Mouse (Mus musculus) kidney, adult 2 months (tissue): Measurements from ENCODE around the gene Tbc1d4. TPM values are rescaled to one million over a fixed set of nuclear protein-coding genes. Genes with fewer than 3 reads are reported as not detected.

ENCODE experiments used
- DNase-seq: peaks from one replicate; pipeline ENCODE4 v3.0.0; 2021
- H3K27ac ChIP-seq: fragments of 200-500 bp; 2 replicates; pipeline ENCODE4 v1.5.1; 2012; ENCODE audit warnings: low read depth, low read length, control low read depth, inconsistent platforms; ENCODE audit not compliant: insufficient read depth
- H3K27me3 ChIP-seq: fragments of 200-500 bp; replicated peaks from 2 replicates; pipeline ENCODE4 v1.6.1; 2012; ENCODE audit warnings: mild to moderate bottlenecking, moderate library complexity, low read length, inconsistent platforms; ENCODE audit not compliant: control insufficient read depth, insufficient read depth
- H3K36me3 ChIP-seq: fragments of 200-500 bp; 2 replicates; pipeline ENCODE4 v1.6.1; 2012; ENCODE audit warnings: mild to moderate bottlenecking, moderate library complexity, low read length, inconsistent platforms; ENCODE audit not compliant: control insufficient read depth, insufficient read depth
- H3K4me1 ChIP-seq: fragments of 200-500 bp; 2 replicates; pipeline ENCODE4 v1.6.1; 2011; ENCODE audit warnings: low read length; ENCODE audit not compliant: control insufficient read depth, insufficient read depth
- H3K4me3 ChIP-seq: fragments of 200-500 bp; 2 replicates; pipeline ENCODE4 v1.5.1; 2011; ENCODE audit warnings: mild to moderate bottlenecking, low read depth, low read length, control low read depth; ENCODE audit not compliant: insufficient read depth
- CTCF ChIP-seq: fragments of 200-500 bp; conservative IDR thresholded peaks from 2 replicates; pipeline ENCODE4 v1.5.1; 2011; ENCODE audit warnings: low read depth, mild to moderate bottlenecking, control low read depth, low read length, moderate library complexity, mixed read lengths; ENCODE audit not compliant: insufficient read depth, insufficient read length
- POLR2A ChIP-seq: fragments of 200-500 bp; IDR thresholded peaks from one replicate; pipeline ENCODE4 v1.6.1; 2011; ENCODE audit warnings: low read depth, low read length, control low read depth
- WGBS: fragments of 180-500 bp; shearing (Covaris S2); methylation state at CpG from one replicate; pipeline ENCODE4 v1.1.7; 2018; 5-methylcytosine and 5-hydroxymethylcytosine counted together
- polyA plus RNA-seq: library from polyadenylated mRNA; depleted of rRNA; stranded (reverse); fragments of >200 nt; gene quantifications from 2 replicates; pipeline ENCODE4 v1.2.3, GENCODE M21; 2012; rRNA removed

The Tbc1d4 gene
- polyA plus RNA-seq, 1 experiment = 8.9 TPM

GRCm38 (mm10) chr14:101428805-101429516, 180.0 kb downstream of the Tbc1d4 start:
- Histone ChIP-seq H3K27ac (no peak overlapping the region), H3K4me1 (no peaks in the 10 kb centered on the region), H3K27me3 (no peaks in the 10 kb centered on the region; the same call in 1 of the 2 replicates), H3K36me3 (no peaks in the 10 kb centered on the region), H3K4me3 (no peak overlapping the region)
- 39% methylated on average over 3 of the region's 3 CpGs for WGBS
- DNase-seq = peak; percentile 10
- TF ChIP-seq POLR2A (no peak), CTCF (peak; percentile 23; the same call in 1 of the 2 replicates)

DNA sequence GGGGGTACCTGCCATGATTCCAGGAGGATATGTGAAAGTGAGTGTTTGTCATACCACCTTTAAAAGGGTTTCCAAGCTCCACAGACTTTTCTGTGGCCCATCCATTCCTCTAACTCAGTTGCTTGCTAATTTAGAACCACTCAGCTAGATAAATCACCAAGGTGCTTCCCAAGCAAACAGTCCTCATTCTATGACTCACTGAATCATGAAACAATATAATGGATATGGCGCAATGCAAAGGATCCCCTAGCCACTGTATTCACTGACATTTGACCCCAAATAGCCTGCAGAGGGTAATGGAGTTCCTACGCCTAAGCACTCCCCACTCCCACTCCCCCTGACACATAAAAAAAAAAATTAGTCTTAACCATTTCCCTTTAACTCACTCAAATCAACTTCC, 191.3 kb downstream of the Tbc1d4 start:
- no peak for DNase-seq
- no peaks in the 10 kb centered on the region for H3K27me3 ChIP-seq
- no peak for TF ChIP-seq POLR2A
- no peak for TF ChIP-seq CTCF
- no peak overlapping the region for H3K4me3 ChIP-seq
- WGBS = 72% methylated on average over 2 of the region's 2 CpGs
- no peaks in the 10 kb centered on the region for H3K36me3 ChIP-seq
- H3K4me1 ChIP-seq = no peaks in the 10 kb centered on the region
- no peak overlapping the region for H3K27ac ChIP-seq

Other genes starting within 250 kb of the Tbc1d4 start
- gene Commd6, start 31.5 kb upstream of the Tbc1d4 start, polyA plus RNA-seq = 40.6 and 48.6 TPM in 2 replicates
- 17.7 and 20.3 TPM in 2 replicates for gene Uchl3, start 44.8 kb upstream of the Tbc1d4 start, polyA plus RNA-seq
- gene Gm9922, start 120.6 kb upstream of the Tbc1d4 start, polyA plus RNA-seq = 10.2 and 13.3 TPM in 2 replicates
- gene Lmo7, start 120.8 kb upstream of the Tbc1d4 start, polyA plus RNA-seq = 40.0 and 53.1 TPM in 2 replicates